Mouse (Mus musculus): ENCODE measurements at regions not wholly inside any gene's neighbourhood (a gene's known extent, or its start where the extent isn't known, plus 50 kb on each side); places are given as distances from the start of the nearest gene placed in this dataset.

DNA sequence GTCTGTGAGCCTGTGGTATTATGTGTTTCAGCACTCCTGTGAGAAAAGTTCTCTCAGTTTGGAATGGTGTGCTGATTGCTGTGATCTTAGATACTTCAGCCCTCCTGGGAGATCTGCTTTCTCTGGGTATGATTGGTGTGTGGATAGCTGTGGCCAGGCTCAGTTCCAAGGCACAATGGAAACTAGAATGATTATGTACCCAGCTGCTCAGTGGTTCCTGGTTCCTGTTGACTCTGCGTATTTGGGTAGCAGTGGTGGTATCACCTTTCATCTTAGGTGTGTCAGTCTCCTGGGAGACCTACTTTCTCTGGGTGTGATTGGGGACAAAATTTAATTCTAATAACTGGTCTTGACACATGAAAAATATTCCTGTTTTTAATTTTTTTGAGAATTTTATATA is 90.1 kb upstream of the Tas2r114 start:
- Histone ChIP-seq H3K4me1 (ENCODE audit: control insufficient read depth, insufficient read depth, low read length) (no peaks in the 10 kb centered on the region), H3K27me3 (ENCODE audit: control insufficient read depth, insufficient read depth, low read length) (no peaks in the 10 kb centered on the region), H3K9ac (replicated peaks; ENCODE audit: low read depth, low read length) (no peak overlapping the region), H3K4me2 (replicated peaks; ENCODE audit: low read depth, low read length) (no peak overlapping the region), H3K9me3 (ENCODE audit: control insufficient read depth, low read depth, low read length) (peaks cover 3% of the 10 kb centered on the region; the same call in 1 of the 2 replicates), H3K27ac (ENCODE audit: low read length) (no peak overlapping the region), H3K4me3 (ENCODE audit: low read depth, low read length) (no peak overlapping the region), H3K36me3 (ENCODE audit: control insufficient read depth, insufficient read depth, low read length) (no peaks in the 10 kb centered on the region)
- 83% methylated on average over 1 of the region's 1 CpGs for WGBS
- peak; percentile 78 for ATAC-seq (ENCODE audit: insufficient number of reproducible peaks, insufficient read depth, low FRiP score, low read depth)
